Mouse (Mus musculus) CD8-positive naive resting alpha-beta T cell, adult 2 months (primary cell): Measurements from ENCODE around the gene Rab3gap1.

Source experiments
- DNase-seq, 2 experiments: peaks; one replicate each; pipeline ENCODE4 v3.0.0; 2022; ENCODE audit warnings: low read depth in 2 of 2, low spot score in 2 of 2

Gene Rab3gap1

DNA sequence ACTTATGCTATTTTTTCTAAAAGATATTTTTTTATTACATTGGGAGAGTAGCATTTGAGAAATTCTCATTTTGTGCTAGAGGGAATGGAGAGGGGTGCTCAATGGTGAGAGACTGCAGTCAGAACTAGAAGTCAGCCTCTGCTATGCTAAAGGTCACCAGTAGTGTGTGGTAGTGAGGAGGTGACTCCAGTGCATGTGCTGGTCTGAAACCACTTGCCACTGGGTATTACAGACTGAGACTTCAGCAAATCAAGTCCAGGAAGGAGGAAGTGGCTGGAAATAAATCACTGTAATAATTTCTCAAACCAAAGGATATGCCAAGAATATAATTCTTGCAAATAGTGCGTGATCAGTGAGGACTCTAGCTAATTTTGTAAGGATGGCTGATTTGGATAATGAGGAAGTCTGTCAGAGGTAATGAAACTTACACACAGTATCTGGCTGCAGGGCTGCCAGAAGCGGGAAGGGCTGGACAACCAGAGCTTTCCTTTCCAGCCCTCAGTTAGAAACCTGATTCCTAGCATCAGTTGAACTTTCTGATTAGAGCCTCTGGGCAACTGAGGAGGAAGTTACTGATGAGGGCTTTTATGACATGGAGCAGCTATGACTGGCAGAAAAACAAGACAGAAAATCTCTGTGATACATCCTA, 112.5 kb downstream of the Rab3gap1 start:
- no peak for DNase-seq

DNA sequence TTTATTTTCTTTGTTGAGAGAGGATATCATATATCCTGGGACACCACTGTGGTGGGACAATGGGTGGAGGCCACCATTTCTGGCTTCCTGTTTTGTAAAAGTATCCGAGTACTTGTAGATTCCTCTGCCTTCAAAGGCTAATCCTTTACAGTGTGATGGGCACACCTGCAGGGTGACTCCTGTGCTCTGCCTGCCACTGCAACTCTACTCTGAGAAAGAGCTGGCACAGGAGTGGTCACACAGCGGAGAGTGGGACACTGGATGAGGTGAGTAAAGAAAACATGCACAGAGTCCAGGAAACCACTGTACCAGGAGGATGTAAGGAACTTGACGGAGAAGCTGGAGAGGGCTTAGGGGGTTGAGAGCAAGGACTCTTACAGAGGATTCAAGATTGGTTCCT, 113.7 kb downstream of the Rab3gap1 start:
- peak in 1 of 2 experiments; percentile 27 for DNase-seq

DNA sequence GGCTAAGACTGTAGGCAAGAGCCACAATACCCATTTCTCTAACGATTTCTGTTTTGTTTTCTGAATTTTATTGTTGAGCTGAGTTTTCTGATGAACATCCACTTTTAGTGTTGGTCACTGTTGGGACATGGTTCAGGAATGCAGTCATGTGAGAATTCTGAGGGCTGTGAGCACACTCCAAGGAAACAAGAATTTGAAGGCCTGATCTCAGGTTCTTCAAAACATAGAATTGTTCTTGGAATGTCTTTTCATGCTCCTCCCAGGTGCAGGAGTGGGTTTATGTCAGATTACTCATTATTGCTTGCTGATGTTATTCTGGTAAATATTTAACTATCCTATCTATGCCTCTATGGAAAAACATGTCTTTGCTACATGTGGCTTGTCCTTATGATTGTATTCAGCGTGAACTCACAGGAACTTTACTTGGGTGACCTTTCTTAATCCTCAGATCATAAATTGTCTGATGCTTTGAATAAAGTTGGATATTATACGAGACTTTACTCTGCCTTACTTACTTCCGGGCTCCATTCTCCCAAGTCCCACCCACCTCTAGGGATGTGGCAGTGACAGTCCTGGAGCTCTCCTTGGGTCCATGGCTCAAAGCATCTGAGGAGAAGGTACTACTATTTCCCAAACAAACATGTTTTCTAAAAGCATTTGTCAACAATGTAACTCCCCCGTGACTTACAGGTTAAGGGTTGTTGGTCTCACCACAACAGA, 114.9 kb downstream of the Rab3gap1 start:
- no peak for DNase-seq

DNA sequence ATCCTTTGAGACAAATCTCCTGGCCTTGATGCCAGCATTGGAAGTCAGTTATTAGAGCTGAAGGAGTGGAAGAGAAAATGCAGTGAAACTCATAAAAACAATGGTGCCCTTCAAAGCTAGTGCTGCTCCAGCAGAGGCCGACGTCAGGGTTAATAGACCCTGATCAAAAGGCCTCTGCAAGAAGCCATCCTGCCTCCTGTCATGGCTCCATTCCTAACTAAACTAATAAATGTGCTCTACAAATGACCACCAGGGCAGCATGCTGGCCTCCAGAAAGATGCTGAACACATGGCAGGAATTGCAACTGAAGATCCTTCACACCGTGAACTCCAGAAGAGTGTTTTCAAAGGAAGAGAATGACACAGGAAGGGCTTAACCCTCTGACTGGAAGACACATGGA, 116.8 kb downstream of the Rab3gap1 start:
- no peak for DNase-seq

DNA sequence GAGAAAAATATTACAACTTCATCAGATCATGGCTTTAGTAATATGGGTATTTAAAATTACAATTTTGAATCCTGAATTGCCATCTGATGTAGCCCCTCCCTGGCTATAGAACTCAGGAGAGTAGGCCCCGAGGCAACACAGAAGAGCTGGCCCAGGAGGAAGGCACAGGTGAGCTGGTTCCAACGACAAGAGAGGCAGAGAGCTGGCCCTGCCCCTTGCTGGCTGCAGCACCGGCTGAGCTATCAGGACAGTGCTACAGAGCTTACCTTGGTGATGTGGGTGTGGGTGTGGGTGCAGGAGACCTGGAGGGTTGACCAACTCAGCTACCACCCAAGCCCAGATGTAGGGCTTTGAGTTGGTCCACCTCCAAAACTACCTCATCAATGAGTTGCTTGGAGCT, 119.7 kb downstream of the Rab3gap1 start:
- DNase-seq: no peak

DNA sequence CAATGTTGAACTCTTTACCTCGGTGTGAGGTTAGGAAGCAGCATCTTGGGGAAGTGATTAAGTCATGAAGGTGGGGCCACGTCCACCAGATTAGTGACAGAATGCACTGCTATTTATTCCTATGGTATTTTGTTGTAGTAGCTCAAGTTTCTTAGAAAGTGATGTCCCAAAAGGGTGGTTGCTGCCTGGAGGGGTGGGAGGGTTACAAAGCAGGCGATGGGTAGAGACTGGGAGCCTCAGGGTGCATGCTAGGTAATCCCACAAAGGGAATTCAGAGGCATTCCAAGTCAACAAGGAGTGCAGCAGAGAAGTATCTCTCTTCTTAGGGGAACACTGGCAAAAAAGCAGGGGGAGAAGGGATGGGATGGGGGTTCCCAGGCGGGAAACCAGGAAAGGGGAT, 120.8 kb downstream of the Rab3gap1 start:
- DNase-seq: no peak

DNA sequence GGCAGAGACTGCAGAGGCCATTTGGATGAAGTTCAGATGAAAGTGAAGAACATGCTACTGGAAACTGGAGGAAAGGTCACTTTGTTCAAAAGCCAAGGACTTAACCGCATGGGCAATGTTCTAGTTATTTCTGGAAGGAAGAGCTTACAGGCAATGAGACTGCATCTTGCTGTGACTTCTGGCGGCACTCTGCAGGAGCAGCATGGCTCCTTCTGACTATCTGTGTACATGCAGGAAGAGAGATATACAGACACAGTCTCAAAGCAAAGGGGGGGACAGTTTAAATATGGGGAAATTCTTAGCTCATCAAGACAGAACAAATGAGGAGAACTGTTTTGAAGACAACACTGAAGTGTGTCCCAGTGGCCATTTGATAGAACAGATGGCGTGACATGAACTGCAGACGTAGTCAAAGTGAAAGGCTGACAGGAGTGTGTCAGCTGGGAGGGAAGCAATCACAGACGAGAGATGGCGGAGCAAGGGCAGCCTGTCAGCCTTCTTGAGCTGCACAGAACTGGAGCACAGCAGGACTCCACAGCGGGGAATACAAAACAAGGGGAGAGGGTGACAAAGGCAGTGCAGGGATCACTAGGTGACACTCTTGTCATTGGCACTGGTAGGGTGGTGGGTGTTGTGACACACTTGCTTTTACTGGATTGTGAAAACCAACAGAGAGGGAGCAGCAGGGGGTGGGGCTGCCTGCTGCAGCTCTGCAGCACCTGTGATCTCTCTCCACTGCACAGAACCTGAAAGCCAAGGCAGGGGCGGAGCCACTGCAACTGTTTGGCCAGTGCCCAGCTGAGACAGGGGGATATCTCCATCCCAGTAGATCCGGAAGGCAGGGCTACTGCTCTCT, 121.5 kb downstream of the Rab3gap1 start:
- DNase-seq: no peak
